Mouse (Mus musculus): Measurements from ENCODE around the gene Atp6v0e. TPM values are rescaled to one million over a fixed set of nuclear protein-coding genes. Genes with fewer than 3 reads are reported as not detected.

The Atp6v0e gene
- polyA plus RNA-seq, 1 experiment from 2014 or later, result 99.8 TPM

GRCm38 (mm10) chr17:26675845-26676244 is 12.8 kb downstream of the Atp6v0e start:
- peak overlapping the region; percentile 83 for H3K4me3 ChIP-seq (ENCODE audit: low read length)
- H3K27ac ChIP-seq (ENCODE audit: low read depth, low read length), result peak overlapping the region; percentile 41
- H3K9me3 ChIP-seq (ENCODE audit: control insufficient read depth, low read length), result no peaks in the 10 kb centered on the region
- WGBS, result 24% methylated on average over 7 of the region's 7 CpGs
- H3K4me1 ChIP-seq (ENCODE audit: control insufficient read depth, insufficient read depth, low read depth, low read length), result peaks cover 21% of the 10 kb centered on the region
- ATAC-seq, result peak; percentile 62
- H3K4me2 ChIP-seq (ENCODE audit: low read length), result peak overlapping the region; percentile 77
- H3K9ac ChIP-seq (ENCODE audit: low read depth, low read length), result peak overlapping the region; percentile 2
- H3K27me3 ChIP-seq (replicated peaks; ENCODE audit: control insufficient read depth, insufficient read depth, low read length), result no peaks in the 10 kb centered on the region
- no peaks in the 10 kb centered on the region for H3K36me3 ChIP-seq (ENCODE audit: control insufficient read depth, insufficient read depth, low read length)

- peaks cover 21% of the 10 kb centered on the region for H3K4me1 ChIP-seq (ENCODE audit: control insufficient read depth, insufficient read depth, low read depth, low read length)
- peak overlapping the region; percentile 83 for H3K4me3 ChIP-seq (ENCODE audit: low read length)
- peak overlapping the region; percentile 85 for H3K27ac ChIP-seq (ENCODE audit: low read depth, low read length)
- peak; percentile 95 for ATAC-seq
- under 1% methylated on average over 30 of the region's 30 CpGs for WGBS
- peak overlapping the region; percentile 83 for H3K9ac ChIP-seq (ENCODE audit: low read depth, low read length)
- H3K9me3 ChIP-seq (ENCODE audit: control insufficient read depth, low read length), result no peaks in the 10 kb centered on the region
- peak overlapping the region; percentile 77 for H3K4me2 ChIP-seq (ENCODE audit: low read length)
- H3K27me3 ChIP-seq (replicated peaks; ENCODE audit: control insufficient read depth, insufficient read depth, low read length), result no peaks in the 10 kb centered on the region
- H3K36me3 ChIP-seq (ENCODE audit: control insufficient read depth, insufficient read depth, low read length), result no peaks in the 10 kb centered on the region
Measured at GRCm38 (mm10) chr17:26676252-26676615, 13.2 kb downstream of the Atp6v0e start.

DNA sequence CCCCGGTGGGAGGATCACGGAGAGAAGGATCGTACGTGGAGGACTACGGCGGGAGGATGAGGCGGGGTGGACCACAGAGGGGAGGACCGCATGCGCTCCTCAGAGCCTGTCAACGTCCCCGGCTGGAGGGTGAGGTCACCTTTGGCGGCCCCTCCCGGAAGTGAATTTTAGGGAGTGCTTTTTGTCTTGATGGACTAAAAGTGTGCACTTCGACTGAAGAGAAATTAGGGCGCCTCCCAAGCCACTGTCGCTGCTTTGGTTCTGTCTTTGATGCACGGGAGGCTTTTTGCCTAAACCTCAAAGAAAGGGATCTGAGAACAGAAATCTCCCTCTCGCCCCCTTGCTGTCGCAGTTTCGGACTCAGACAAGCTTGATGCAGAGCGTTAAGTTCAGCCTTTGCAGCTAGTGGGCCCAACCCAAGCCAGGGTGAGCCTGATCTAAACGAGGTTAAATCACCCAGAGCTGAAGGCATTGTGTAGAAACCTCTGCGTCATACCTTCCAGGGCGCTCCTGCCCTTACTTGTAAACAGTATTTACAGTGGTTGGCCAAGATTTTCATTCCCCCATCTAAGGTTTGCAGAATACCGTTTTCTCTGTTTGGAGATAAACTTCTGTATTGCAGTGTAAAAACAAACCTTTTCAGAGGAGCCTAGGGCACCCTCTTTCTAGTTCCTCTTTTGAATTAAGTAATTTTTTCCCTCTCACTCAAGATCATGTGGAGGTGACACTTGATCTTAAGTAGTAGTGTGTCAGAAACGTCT is 13.8 kb downstream of the Atp6v0e start:
- Histone ChIP-seq H3K9ac (ENCODE audit: low read depth, low read length) (peak overlapping the region; percentile 83), H3K27me3 (replicated peaks; ENCODE audit: control insufficient read depth, insufficient read depth, low read length) (no peaks in the 10 kb centered on the region), H3K4me1 (ENCODE audit: control insufficient read depth, insufficient read depth, low read depth, low read length) (peaks cover 21% of the 10 kb centered on the region), H3K36me3 (ENCODE audit: control insufficient read depth, insufficient read depth, low read length) (no peaks in the 10 kb centered on the region), H3K9me3 (ENCODE audit: control insufficient read depth, low read length) (no peaks in the 10 kb centered on the region), H3K27ac (ENCODE audit: low read depth, low read length) (peak overlapping the region; percentile 85), H3K4me2 (ENCODE audit: low read length) (peak overlapping the region; percentile 77), H3K4me3 (ENCODE audit: low read length) (peak overlapping the region; percentile 83)
- WGBS, result 3% methylated on average over 26 of the region's 26 CpGs
- ATAC-seq, result peak; percentile 93

DNA sequence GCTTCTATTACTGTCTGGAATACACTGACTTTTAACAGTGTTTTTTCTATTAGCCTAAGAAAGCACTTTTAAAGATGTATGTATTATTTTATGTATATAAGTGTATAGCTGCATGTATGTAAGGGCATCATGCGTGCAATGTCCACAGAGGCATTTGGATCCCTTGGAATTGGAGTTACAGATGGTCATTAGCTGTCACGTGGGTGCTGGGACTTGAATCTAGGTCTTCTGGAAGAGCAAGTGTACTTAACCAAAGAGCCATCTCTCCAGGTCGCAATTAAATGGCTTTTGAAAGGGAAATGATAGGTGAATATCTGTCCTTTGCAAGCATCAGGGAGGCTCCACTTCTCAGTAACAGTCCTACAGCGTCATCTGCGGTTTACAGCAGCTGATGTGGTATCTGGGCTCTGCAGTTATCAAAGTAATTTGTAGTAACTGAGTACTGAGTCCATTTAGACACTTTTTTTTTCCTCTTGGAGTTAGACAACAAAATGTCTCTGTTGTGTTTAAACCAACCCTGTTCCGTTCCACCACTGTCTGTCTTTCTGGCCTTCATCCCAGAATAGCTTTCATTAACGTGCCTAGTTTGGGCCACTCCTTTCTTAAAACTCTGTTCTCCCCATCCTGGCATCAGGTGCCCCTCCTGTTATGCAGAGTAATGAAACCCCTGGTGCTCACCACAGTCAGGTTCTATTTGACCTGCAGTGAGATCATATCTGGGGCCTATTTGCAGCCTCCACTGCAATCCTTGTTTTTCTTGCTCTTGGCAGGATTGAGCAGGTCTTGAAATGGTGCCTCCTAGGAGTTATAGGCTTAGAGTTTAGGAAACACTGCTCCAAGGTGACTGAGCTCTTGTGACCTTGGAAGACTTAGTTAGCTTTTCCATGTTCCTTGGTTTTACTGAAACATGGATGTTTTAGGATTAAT is 14.9 kb downstream of the Atp6v0e start:
- Histone ChIP-seq H3K9ac (ENCODE audit: low read depth, low read length) (no peak overlapping the region), H3K9me3 (ENCODE audit: control insufficient read depth, low read length) (no peaks in the 10 kb centered on the region), H3K27ac (ENCODE audit: low read depth, low read length) (peak overlapping the region; percentile 55; the same call in 1 of the 2 replicates), H3K36me3 (ENCODE audit: control insufficient read depth, insufficient read depth, low read length) (peaks cover 1% of the 10 kb centered on the region; the same call in 1 of the 2 replicates), H3K4me1 (ENCODE audit: control insufficient read depth, insufficient read depth, low read depth, low read length) (peaks cover 21% of the 10 kb centered on the region), H3K4me2 (ENCODE audit: low read length) (peak overlapping the region; percentile 77), H3K4me3 (ENCODE audit: low read length) (no peak overlapping the region; the same call in 1 of the 2 replicates), H3K27me3 (replicated peaks; ENCODE audit: control insufficient read depth, insufficient read depth, low read length) (no peaks in the 10 kb centered on the region)
- ATAC-seq, result no peak
- 77% methylated on average over 7 of the region's 7 CpGs for WGBS

GRCm38 (mm10) chr17:26681276-26681675 is 18.2 kb downstream of the Atp6v0e start:
- no peak overlapping the region for H3K4me3 ChIP-seq (ENCODE audit: low read length)
- H3K4me1 ChIP-seq (ENCODE audit: control insufficient read depth, insufficient read depth, low read depth, low read length), result peaks cover 21% of the 10 kb centered on the region
- no peak for ATAC-seq
- peaks cover 8% of the 10 kb centered on the region for H3K36me3 ChIP-seq (ENCODE audit: control insufficient read depth, insufficient read depth, low read length)
- H3K4me2 ChIP-seq (ENCODE audit: low read length), result no peak overlapping the region
- no peak overlapping the region for H3K27ac ChIP-seq (ENCODE audit: low read depth, low read length)
- WGBS, result 87% methylated on average over 6 of the region's 6 CpGs
- no peaks in the 10 kb centered on the region for H3K9me3 ChIP-seq (ENCODE audit: control insufficient read depth, low read length)
- no peak overlapping the region for H3K9ac ChIP-seq (ENCODE audit: low read depth, low read length)
- no peaks in the 10 kb centered on the region for H3K27me3 ChIP-seq (replicated peaks; ENCODE audit: control insufficient read depth, insufficient read depth, low read length)

GRCm38 (mm10) chr17:26686334-26687000 is 23.4 kb downstream of the Atp6v0e start:
- H3K4me1 ChIP-seq (ENCODE audit: control insufficient read depth, insufficient read depth, low read depth, low read length), result peaks cover 19% of the 10 kb centered on the region
- H3K27ac ChIP-seq (ENCODE audit: low read depth, low read length), result no peak overlapping the region
- ATAC-seq, result no peak
- no peaks in the 10 kb centered on the region for H3K9me3 ChIP-seq (ENCODE audit: control insufficient read depth, low read length)
- H3K27me3 ChIP-seq (replicated peaks; ENCODE audit: control insufficient read depth, insufficient read depth, low read length), result no peaks in the 10 kb centered on the region
- H3K4me2 ChIP-seq (ENCODE audit: low read length), result no peak overlapping the region
- H3K36me3 ChIP-seq (ENCODE audit: control insufficient read depth, insufficient read depth, low read length), result peaks cover 8% of the 10 kb centered on the region
- no peak overlapping the region for H3K9ac ChIP-seq (ENCODE audit: low read depth, low read length)
- H3K4me3 ChIP-seq (ENCODE audit: low read length), result no peak overlapping the region
- 93% methylated on average over 17 of the region's 17 CpGs for WGBS

DNA sequence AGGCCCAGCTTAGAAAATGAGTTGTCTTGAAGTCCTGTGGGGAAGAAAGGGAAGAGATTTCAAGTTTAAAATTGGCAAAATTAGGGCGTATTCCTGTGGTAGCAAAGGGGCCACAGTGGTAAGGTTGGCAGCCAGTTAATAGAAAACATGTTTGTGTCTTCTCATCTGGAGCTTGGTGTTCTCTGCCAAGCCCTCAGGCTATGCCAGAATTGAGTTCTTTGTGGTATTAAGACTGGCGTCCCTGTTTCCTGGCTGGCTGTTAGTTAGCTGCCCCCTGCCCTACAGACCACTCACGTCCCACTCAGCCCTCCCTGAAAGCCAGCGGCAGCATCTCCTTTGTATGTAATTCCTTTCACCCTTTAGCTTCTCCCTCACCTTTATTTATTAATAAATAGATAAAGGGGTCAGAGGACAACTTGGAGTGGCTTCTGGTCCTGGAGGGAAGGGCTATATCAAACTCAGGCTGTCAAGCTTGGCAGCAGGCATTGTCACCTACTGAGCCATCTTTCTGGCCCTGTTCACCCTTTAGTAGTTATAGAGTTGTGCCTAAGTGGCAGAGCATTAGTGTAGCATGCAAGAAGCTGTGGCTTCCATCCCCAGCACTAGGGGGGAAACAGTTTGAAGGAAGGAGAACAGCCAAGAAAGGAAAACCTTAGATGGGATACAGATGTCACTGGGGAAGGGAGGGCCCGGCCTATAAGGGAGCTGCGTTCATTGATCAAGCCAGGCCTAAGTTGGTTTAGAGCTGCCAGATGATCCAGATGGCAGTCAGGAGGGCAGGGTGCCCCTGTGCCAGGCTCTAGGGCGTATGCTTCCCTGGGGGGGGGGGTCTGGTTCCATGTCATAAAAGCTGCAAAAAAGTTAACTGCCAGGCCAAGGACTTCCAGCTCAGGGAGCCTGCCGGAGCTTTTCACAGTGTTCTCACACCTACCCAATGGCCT is 26.0 kb downstream of the Atp6v0e start:
- Histone ChIP-seq H3K4me3 (ENCODE audit: low read length) (no peak overlapping the region), H3K27me3 (replicated peaks; ENCODE audit: control insufficient read depth, insufficient read depth, low read length) (no peaks in the 10 kb centered on the region), H3K9ac (ENCODE audit: low read depth, low read length) (no peak overlapping the region), H3K4me1 (ENCODE audit: control insufficient read depth, insufficient read depth, low read depth, low read length) (peaks cover 19% of the 10 kb centered on the region), H3K27ac (ENCODE audit: low read depth, low read length) (peak overlapping the region; percentile 74), H3K36me3 (ENCODE audit: control insufficient read depth, insufficient read depth, low read length) (peaks cover 4% of the 10 kb centered on the region), H3K9me3 (ENCODE audit: control insufficient read depth, low read length) (no peaks in the 10 kb centered on the region), H3K4me2 (ENCODE audit: low read length) (no peak overlapping the region)
- ATAC-seq, result peak; percentile 78
- 58% methylated on average over 8 of the region's 8 CpGs for WGBS

- Histone ChIP-seq H3K27me3 (replicated peaks; ENCODE audit: control insufficient read depth, insufficient read depth, low read length) (no peaks in the 10 kb centered on the region), H3K4me1 (ENCODE audit: control insufficient read depth, insufficient read depth, low read depth, low read length) (peaks cover 19% of the 10 kb centered on the region), H3K9me3 (ENCODE audit: control insufficient read depth, low read length) (no peaks in the 10 kb centered on the region), H3K4me3 (ENCODE audit: low read length) (no peak overlapping the region), H3K9ac (ENCODE audit: low read depth, low read length) (no peak overlapping the region), H3K36me3 (ENCODE audit: control insufficient read depth, insufficient read depth, low read length) (peaks cover 4% of the 10 kb centered on the region), H3K27ac (ENCODE audit: low read depth, low read length) (peak overlapping the region; percentile 74; the same call in 1 of the 2 replicates), H3K4me2 (ENCODE audit: low read length) (no peak overlapping the region)
- peak; percentile 62 for ATAC-seq
- WGBS, result 58% methylated on average over 2 of the region's 2 CpGs
Measured at GRCm38 (mm10) chr17:26689810-26690209, 26.8 kb downstream of the Atp6v0e start.
